Mouse (Mus musculus): ENCODE results near the gene Crygc. TPM values are rescaled to one million over a fixed set of nuclear protein-coding genes. Genes with fewer than 3 reads are reported as not detected.

Gene Crygc
- total and polyA plus RNA-seq, 3 experiments, result not detected

- H3K36me3 ChIP-seq (replicated peaks), result no peaks in the 10 kb centered on the region
- peaks cover 9% of the 10 kb centered on the region; the same call in 1 of the 2 replicates for H3K27me3 ChIP-seq (ENCODE audit: insufficient read depth, low read length)
- H3K9me3 ChIP-seq (replicated peaks), result no peaks in the 10 kb centered on the region
- DNase-seq (ENCODE audit: low spot score) (no peak), ATAC-seq (ENCODE audit: extremely low read depth, insufficient number of reproducible peaks, low FRiP score, poor library complexity, severe bottlenecking) (no peak)
- TF ChIP-seq GATA1 (IDR thresholded peaks at IDR 0.05; ENCODE audit: borderline replicate concordance, low read length), result no peak
- no peak for TF ChIP-seq POLR2AphosphoS5 (IDR thresholded peaks at IDR 0.05; ENCODE audit: insufficient replicate concordance, low read depth, low read length)
- no peak for TF ChIP-seq GATA2 (IDR thresholded peaks at IDR 0.05; ENCODE audit: borderline replicate concordance, low read depth, low read length)
- no peak for TF ChIP-seq CTCF (IDR thresholded peaks at IDR 0.05; ENCODE audit: low read depth, low read length)
- no peak for TF ChIP-seq TAL1 (conservative IDR thresholded peaks at IDR 0.05; ENCODE audit: low read depth, low read length)
- H3K4me3 ChIP-seq (ENCODE audit: low read depth, low read length), result no peak overlapping the region
- no peaks in the 10 kb centered on the region for H3K4me1 ChIP-seq (ENCODE audit: insufficient read depth, low read depth, low read length)
These were observed 23.5 kb upstream of the Crygc start for GRCm38 (mm10) chr1:65096953-65097352.

- Histone ChIP-seq H3K4me3 (ENCODE audit: low read depth, low read length) (no peak overlapping the region), H3K36me3 (replicated peaks) (no peaks in the 10 kb centered on the region), H3K9me3 (replicated peaks) (no peaks in the 10 kb centered on the region), H3K4me1 (ENCODE audit: insufficient read depth, low read depth, low read length) (no peaks in the 10 kb centered on the region), H3K27me3 (ENCODE audit: insufficient read depth, low read length) (peaks cover 5% of the 10 kb centered on the region; the same call in 1 of the 2 replicates)
- TF ChIP-seq CTCF (IDR thresholded peaks at IDR 0.05; ENCODE audit: low read depth, low read length) (no peak), GATA2 (IDR thresholded peaks at IDR 0.05; ENCODE audit: borderline replicate concordance, low read depth, low read length) (no peak), TAL1 (conservative IDR thresholded peaks at IDR 0.05; ENCODE audit: low read depth, low read length) (no peak), GATA1 (IDR thresholded peaks at IDR 0.05; ENCODE audit: borderline replicate concordance, low read length) (no peak), POLR2AphosphoS5 (IDR thresholded peaks at IDR 0.05; ENCODE audit: insufficient replicate concordance, low read depth, low read length) (no peak)
- ATAC-seq (ENCODE audit: extremely low read depth, insufficient number of reproducible peaks, low FRiP score, poor library complexity, severe bottlenecking), result no peak
- DNase-seq (ENCODE audit: low spot score), result no peak
These were observed 18.1 kb upstream of the Crygc start for GRCm38 (mm10) chr1:65091566-65091965.

- Histone ChIP-seq H3K4me3 (ENCODE audit: low read depth, low read length) (no peak overlapping the region), H3K27me3 (ENCODE audit: insufficient read depth, low read length) (peaks cover 8% of the 10 kb centered on the region; the same call in 1 of the 2 replicates), H3K9me3 (replicated peaks) (no peaks in the 10 kb centered on the region), H3K4me1 (ENCODE audit: insufficient read depth, low read depth, low read length) (no peaks in the 10 kb centered on the region), H3K36me3 (replicated peaks) (no peaks in the 10 kb centered on the region)
- no peak for ATAC-seq (ENCODE audit: extremely low read depth, insufficient number of reproducible peaks, low FRiP score, poor library complexity, severe bottlenecking)
- no peak for TF ChIP-seq CTCF (IDR thresholded peaks at IDR 0.05; ENCODE audit: low read depth, low read length)
- TF ChIP-seq POLR2AphosphoS5 (IDR thresholded peaks at IDR 0.05; ENCODE audit: insufficient replicate concordance, low read depth, low read length), result no peak
- TF ChIP-seq GATA2 (IDR thresholded peaks at IDR 0.05; ENCODE audit: borderline replicate concordance, low read depth, low read length), result no peak
- TF ChIP-seq GATA1 (IDR thresholded peaks at IDR 0.05; ENCODE audit: borderline replicate concordance, low read length), result no peak
- DNase-seq (ENCODE audit: low spot score), result no peak
These were observed 16.9 kb upstream of the Crygc start for GRCm38 (mm10) chr1:65090370-65090769.

- ATAC-seq (ENCODE audit: extremely low read depth, insufficient number of reproducible peaks, low FRiP score, poor library complexity, severe bottlenecking), result no peak
- TF ChIP-seq POLR2AphosphoS5 (IDR thresholded peaks at IDR 0.05; ENCODE audit: insufficient replicate concordance, low read depth, low read length), result no peak
- TF ChIP-seq TAL1 (conservative IDR thresholded peaks at IDR 0.05; ENCODE audit: low read depth, low read length), result no peak
- TF ChIP-seq CTCF (IDR thresholded peaks at IDR 0.05; ENCODE audit: low read depth, low read length), result no peak
- no peak for TF ChIP-seq GATA1 (IDR thresholded peaks at IDR 0.05; ENCODE audit: borderline replicate concordance, low read length)
- no peak for TF ChIP-seq GATA2 (IDR thresholded peaks at IDR 0.05; ENCODE audit: borderline replicate concordance, low read depth, low read length)
- peaks cover 8% of the 10 kb centered on the region; the same call in 1 of the 2 replicates for H3K27me3 ChIP-seq (ENCODE audit: insufficient read depth, low read length)
These were observed 15.3 kb upstream of the Crygc start for GRCm38 (mm10) chr1:65088567-65089356.

GRCm38 (mm10) chr1:65082188-65082587, 8.7 kb upstream of the Crygc start, which contains the start of gene Crygb:
TSS of gene Crygb (minus strand) at chr1:65082288.
- ATAC-seq (ENCODE audit: extremely low read depth, insufficient number of reproducible peaks, low FRiP score, poor library complexity, severe bottlenecking) (no peak), DNase-seq (ENCODE audit: low spot score) (no peak)
- no peak for TF ChIP-seq GATA1 (IDR thresholded peaks at IDR 0.05; ENCODE audit: borderline replicate concordance, low read length)
- TF ChIP-seq TAL1 (conservative IDR thresholded peaks at IDR 0.05; ENCODE audit: low read depth, low read length), result no peak
- no peak for TF ChIP-seq GATA2 (IDR thresholded peaks at IDR 0.05; ENCODE audit: borderline replicate concordance, low read depth, low read length)
- TF ChIP-seq POLR2AphosphoS5 (IDR thresholded peaks at IDR 0.05; ENCODE audit: insufficient replicate concordance, low read depth, low read length), result no peak
- no peak for TF ChIP-seq CTCF (IDR thresholded peaks at IDR 0.05; ENCODE audit: low read depth, low read length)
- Histone ChIP-seq H3K4me3 (ENCODE audit: low read depth, low read length) (no peak within 1 kb of the TSS), H3K9me3 (replicated peaks) (no peaks in the 10 kb centered on the region), H3K4me1 (ENCODE audit: insufficient read depth, low read depth, low read length) (no peaks in the 10 kb centered on the region), H3K27me3 (ENCODE audit: insufficient read depth, low read length) (0 out of 2 replicates have a peak, but pooled peaks cover 3% of the 10 kb centered on the region), H3K36me3 (replicated peaks) (no peaks in the 10 kb centered on the region)

More at GRCm38 (mm10) chr1:65088567-65089356, 15.3 kb upstream of the Crygc start:
- no peak overlapping the region for H3K4me3 ChIP-seq (ENCODE audit: low read depth, low read length)
- no peaks in the 10 kb centered on the region for H3K9me3 ChIP-seq (replicated peaks)
- H3K36me3 ChIP-seq (replicated peaks), result no peaks in the 10 kb centered on the region
- DNase-seq (ENCODE audit: low spot score), result no peak
- no peaks in the 10 kb centered on the region for H3K4me1 ChIP-seq (ENCODE audit: insufficient read depth, low read depth, low read length)

GRCm38 (mm10) chr1:65075607-65076006, 2.1 kb upstream of the Crygc start:
- no peak for ATAC-seq (ENCODE audit: extremely low read depth, insufficient number of reproducible peaks, low FRiP score, poor library complexity, severe bottlenecking)
- Histone ChIP-seq H3K4me1 (ENCODE audit: insufficient read depth, low read depth, low read length) (no peaks in the 10 kb centered on the region), H3K36me3 (replicated peaks) (no peaks in the 10 kb centered on the region), H3K4me3 (ENCODE audit: low read depth, low read length) (no peak overlapping the region), H3K27me3 (ENCODE audit: insufficient read depth, low read length) (peaks cover 3% of the 10 kb centered on the region; the same call in 1 of the 2 replicates), H3K9me3 (replicated peaks) (no peaks in the 10 kb centered on the region)
- TF ChIP-seq TAL1 (conservative IDR thresholded peaks at IDR 0.05; ENCODE audit: low read depth, low read length) (no peak), GATA2 (IDR thresholded peaks at IDR 0.05; ENCODE audit: borderline replicate concordance, low read depth, low read length) (no peak), GATA1 (IDR thresholded peaks at IDR 0.05; ENCODE audit: borderline replicate concordance, low read length) (no peak)
- DNase-seq (ENCODE audit: low spot score), result no peak

Data from G1E (cell line).